Mouse (Mus musculus): ENCODE data around the gene Vamp8.

Vamp8 gene

DNA sequence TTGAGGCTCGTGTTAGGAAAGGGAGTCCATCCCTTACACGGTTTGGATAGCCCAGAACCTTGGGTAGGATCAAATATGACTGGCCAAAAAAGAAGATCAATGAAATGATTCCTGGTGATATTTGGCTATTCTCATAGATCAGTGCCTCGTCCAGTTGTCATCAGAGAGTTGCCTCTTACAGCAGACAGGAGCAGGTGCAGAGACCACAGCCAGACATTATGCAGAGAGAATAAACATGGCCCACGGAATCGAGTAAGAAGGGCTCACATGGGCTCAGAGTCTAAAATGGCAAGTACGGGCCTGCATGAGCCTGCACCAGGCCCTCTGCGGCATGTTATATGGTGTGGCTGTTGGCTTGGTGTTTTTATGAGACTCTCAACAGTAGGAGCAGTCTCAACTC, 14.9 kb upstream of the Vamp8 start:
- no peak for DNase-seq (ENCODE audit: extremely low spot score, low spot score)

DNA sequence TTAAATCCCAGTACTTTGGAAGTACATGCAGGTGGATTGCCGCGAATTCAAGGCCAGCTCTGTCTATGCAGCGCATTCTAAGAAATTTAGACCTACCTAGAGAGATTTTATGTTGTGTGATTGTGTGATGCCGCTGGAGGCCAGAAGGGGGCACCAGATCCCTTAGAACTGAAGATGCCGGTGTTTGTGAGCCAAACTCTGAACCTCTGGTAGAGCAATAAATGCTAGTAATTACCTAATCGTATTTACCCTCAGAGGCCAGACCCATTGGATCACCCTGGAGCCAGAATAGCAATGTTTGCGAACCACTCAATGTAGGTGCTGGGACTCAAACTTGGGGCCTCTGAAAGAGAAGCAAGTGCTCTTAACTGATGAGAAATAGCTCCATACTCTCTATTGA, 11.4 kb upstream of the Vamp8 start:
- peak; percentile 65 for DNase-seq (ENCODE audit: extremely low spot score, low spot score)

DNA sequence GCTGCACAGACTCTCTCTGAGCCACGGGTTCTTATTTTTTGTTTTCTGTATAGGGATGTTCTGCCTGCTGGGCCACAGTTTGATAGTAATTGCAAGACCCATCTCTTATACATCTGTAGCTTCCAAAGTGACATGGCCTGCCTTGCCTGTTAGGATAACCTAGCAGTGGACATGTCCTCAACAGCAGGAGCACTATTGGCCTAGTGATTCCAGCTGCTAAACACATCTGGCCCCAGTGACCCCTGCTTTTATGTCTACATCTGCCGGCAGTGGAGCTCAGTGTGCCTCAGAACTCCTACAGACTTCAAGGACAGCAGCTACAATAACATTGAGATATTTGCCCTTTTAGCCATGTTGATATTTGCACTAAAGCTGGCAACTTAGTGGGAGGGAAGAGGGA, 9.5 kb upstream of the Vamp8 start:
- peak; percentile 44 for DNase-seq (ENCODE audit: extremely low spot score, low spot score)

- DNase-seq (ENCODE audit: extremely low spot score, low spot score), result no peak
These were observed 6.3 kb upstream of the Vamp8 start for GRCm38 (mm10) chr6:72396837-72397251.

GRCm38 (mm10) chr6:72392341-72392740, 1.8 kb upstream of the Vamp8 start:
- DNase-seq (ENCODE audit: extremely low spot score, low spot score), result no peak

DNA sequence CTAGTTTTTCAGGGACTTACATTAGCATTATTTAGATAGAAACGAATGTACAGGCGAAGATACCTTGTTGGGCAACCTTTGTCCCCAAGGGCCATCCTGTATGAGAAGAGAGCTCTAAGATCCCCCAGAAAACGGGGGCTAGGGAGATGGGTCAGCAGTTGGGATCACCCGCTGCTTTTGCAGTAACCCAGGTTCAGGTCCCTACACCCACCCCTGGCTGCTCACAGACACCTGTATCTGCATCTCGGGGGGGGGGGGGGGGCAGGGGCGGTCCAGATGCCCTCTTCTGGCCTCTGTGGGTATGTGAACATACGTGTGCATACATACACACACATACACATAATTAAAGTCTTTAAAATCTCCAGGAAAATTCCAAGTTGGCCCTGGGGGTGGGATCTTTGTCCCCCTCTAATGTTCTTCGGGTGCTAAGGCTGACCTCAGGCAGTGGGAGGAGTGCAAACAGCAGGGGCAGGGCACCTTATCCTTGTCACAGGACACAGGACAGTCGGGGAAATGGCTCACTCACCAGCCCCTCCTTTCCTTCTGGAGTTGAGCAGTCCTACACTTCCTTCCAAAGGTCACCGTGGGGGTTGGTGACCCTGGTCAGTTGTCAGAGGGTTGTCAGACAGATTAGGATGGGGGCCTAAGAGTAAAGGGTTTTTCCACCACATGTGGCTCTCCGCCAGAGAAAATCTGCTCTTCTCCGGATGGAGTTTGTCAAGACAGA, 455 bp upstream of the Vamp8 start:
- peak; percentile 55 for DNase-seq (ENCODE audit: extremely low spot score, low spot score)

DNA sequence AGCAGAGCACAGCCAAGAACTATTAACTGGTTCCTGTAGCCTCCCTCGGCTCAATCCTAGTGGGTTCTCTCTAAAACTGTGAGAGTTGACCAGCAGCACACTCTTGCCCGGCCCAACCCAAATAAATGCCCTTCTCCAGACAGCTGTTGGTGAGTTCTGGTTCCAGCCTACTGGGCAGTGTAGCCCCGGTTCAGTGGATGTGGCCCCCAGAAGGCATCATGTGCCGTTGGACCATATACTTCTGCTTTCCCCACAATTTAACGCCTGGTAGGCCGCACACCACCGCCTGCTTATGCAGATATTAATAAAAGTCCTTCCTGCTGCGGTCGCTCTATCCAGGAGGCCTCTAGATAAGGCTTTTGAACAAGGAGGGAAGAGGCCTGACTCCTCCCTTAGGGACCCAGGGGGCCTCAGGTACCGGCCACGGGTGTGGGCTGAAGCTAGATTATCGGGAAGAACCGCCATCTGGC, 997 bp downstream of the Vamp8 start:
- DNase-seq (ENCODE audit: extremely low spot score, low spot score), result no peak

- no peak for DNase-seq (ENCODE audit: extremely low spot score, low spot score)
These were observed 1.6 kb downstream of the Vamp8 start for GRCm38 (mm10) chr6:72388791-72389329.

DNA sequence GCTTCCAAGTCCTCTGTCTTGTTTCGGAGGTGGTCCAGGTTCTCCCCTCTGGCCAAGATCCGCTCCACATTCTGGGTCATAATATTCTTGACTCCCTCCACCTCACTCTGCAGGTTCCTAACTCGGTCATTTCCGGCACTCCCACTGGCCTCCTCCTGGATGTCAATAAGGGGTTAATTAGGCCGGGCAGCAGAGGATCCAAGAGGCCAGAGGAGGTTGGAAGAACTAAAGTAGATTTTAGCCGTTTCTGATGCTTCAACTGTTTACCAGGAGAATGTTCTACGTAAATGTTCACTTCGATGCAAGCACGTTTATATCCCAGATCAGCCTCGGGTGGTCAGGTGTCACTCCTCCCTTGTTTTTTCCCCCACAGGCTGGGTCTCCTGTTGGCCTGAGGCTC, 2.2 kb downstream of the Vamp8 start:
- no peak for DNase-seq (ENCODE audit: extremely low spot score, low spot score)

- DNase-seq (ENCODE audit: extremely low spot score, low spot score), result no peak
These were observed 2.7 kb downstream of the Vamp8 start for GRCm38 (mm10) chr6:72387816-72388215.

GRCm38 (mm10) chr6:72386561-72386960, 3.9 kb downstream of the Vamp8 start:
- DNase-seq (ENCODE audit: extremely low spot score, low spot score), result no peak

- DNase-seq (ENCODE audit: extremely low spot score, low spot score), result no peak
These were observed 5.2 kb downstream of the Vamp8 start for GRCm38 (mm10) chr6:72385258-72385657.

DNA sequence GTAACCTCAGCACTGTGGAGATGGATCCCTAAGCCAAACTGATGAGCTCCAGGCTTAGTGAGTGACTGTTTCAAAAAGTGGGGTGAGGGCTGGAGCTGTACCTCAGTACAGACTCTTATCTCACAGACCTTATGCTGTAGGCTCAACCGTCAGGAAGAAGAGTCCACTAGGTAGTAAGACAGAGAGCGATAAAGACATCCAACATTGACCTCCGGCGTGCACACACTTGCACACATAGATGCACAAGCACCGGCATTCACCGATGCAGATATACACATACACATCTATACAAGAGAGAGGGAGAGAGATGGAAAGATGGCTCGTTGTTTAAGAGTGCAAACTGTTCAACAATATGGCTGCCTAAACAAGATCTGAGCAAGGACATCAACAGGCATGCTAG, 6.6 kb downstream of the Vamp8 start:
- no peak for DNase-seq (ENCODE audit: extremely low spot score, low spot score)

DNA sequence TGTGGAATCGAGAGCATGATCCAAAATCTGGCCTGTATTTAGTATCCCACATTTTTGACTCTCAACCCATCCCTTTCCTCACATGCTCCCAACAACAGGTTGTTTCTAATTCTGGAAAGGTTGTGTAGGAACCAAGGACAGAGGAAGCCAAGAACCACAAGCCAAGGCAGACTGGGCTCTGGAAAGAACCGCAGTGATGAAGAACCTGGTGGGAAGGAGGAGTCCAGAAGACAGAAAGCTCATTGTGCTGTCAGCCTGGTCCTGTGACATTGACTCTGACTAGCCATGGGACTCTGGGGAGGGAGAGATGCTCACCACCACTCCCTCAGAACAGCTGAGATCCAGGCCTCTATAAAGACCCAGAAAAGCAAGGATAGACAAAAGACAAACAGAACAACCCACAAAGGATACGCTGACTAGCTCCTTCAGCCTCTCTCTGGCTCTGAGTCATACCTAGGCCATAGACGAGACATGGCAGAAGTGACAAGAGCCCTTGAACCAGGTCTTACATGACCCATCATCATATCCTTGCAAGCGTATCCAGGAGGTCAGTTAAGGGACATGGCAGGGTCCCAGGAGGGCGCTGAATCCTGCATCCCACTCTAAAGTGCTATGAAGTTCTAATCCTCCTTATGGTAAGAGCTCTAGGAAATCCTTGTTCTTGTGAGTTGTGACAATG, 7.2 kb downstream of the Vamp8 start:
- no peak for DNase-seq (ENCODE audit: extremely low spot score, low spot score)

DNA sequence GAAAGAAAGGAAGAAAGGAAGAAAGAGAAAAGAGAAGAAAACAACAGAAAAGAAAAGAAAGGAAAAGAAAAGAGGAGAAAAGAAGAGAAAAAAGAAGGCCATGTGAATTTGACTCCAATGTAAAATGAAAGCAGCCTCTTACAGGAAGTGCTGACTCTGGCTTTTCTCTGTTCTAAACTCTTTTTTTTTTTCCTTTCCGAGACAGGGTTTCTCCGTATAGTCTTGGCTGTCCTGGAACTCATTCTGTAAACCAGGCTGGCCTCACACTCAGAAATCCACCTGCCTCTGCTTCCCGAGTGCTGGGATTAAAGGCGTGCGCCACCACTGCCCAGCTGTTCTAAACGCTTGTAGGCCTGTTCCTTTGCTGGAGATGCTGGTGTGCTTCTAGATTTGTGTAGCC, 8.0 kb downstream of the Vamp8 start:
- DNase-seq (ENCODE audit: extremely low spot score, low spot score), result no peak

DNA sequence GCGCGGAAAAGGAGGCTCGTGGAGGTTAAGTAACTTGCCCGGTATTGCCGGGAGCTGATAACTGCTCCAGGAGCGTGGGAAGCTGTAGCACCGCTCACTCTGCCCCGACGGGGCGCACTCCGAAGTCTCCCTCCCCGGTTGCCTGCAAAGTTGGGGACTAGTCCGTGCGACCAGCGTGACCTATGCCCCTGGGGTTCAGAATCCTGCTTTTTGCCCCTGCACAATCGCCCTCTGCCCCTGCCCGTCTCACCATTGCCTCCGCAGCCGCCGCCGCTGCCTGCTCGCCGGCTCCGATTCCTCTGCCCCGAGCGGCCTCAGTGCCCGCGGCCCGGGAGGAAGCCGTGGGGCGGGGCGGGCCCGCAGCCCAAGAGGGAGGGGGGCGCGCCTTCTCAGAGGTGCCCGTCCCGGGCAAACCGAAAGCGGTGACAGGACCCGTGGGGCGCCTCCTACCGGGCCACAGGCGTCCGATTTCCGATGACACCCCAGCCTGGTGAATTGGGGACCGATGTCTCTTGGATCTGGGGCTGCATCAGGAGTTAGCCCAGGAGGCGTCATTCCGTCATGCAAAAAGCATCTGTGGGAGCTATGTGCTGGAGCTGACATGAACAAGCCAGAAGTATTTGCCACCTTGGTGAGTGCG, 10.3 kb downstream of the Vamp8 start, which contains the start of gene Vamp5:
Gene Vamp5, minus strand, starts transcription at position 338 of the 640 bp plus-strand sequence.
- DNase-seq (ENCODE audit: extremely low spot score, low spot score), result peak; percentile 61

GRCm38 (mm10) chr6:72379377-72380130, 10.9 kb downstream of the Vamp8 start:
- DNase-seq (ENCODE audit: extremely low spot score, low spot score), result no peak

- no peak for DNase-seq (ENCODE audit: extremely low spot score, low spot score)
These were observed 11.8 kb downstream of the Vamp8 start for GRCm38 (mm10) chr6:72378510-72379234.

DNA sequence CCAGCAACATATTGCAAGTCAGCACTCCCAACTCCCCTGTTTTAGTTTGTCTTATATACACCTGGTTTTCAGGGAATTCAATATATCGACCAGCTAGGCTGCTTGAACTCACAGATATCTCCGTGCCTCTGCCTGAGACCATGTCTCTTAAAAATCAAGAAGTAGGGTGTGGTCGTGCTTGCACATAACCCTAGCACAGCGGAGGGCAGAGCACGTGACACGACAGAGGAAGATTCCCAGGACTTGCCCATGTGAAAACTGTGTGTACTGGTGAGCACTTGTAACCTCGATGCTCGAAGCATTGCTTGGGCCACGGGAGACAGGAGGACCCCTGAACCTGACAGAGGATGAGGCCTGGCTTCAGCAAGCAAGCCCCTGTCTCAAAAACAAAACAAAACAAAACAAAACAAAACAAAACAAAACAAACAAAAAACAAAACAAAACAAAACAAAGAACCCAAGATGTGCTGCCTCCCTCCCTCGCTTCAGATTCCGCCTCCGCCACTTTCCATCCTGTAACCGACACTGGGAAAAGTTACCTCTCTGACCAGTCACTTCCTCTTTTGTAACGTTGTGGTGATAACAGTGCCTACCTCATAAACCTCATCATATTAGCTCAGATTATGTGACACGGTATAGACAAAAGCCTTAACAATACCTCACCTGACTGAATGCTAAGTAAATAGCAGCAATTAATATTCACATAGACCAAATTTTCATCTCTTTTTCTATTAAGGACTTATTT, 15.5 kb downstream of the Vamp8 start:
- DNase-seq (ENCODE audit: extremely low spot score, low spot score), result no peak

- no peak for DNase-seq (ENCODE audit: extremely low spot score, low spot score)
These were observed 16.3 kb downstream of the Vamp8 start for GRCm38 (mm10) chr6:72374206-72374605.
